Mouse (Mus musculus): ENCODE measurements at regions not wholly inside any gene's neighbourhood (a gene's known extent, or its start where the extent isn't known, plus 50 kb on each side); places are given as distances from the start of the nearest gene placed in this dataset.

DNA sequence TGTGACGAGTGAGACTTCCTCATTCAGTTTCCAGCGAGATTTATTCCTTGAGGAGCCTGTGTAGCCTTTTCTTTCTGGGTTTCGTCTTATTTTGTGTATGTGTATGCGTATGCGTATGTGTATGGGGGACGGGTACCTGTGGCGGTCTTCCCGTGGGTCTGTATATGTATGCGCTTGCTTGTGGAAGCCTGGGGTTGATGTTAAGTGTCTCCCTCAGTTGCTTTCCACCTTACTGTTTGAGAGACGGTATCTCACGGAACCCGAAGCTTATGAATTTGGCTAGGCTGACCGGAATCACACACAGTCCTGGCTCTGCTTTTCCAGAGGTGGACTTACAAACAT is 87.1 kb downstream of the Ankrd50 start:
- DNase-seq (ENCODE audit: low spot score in 2 of 2) = no peak

DNA sequence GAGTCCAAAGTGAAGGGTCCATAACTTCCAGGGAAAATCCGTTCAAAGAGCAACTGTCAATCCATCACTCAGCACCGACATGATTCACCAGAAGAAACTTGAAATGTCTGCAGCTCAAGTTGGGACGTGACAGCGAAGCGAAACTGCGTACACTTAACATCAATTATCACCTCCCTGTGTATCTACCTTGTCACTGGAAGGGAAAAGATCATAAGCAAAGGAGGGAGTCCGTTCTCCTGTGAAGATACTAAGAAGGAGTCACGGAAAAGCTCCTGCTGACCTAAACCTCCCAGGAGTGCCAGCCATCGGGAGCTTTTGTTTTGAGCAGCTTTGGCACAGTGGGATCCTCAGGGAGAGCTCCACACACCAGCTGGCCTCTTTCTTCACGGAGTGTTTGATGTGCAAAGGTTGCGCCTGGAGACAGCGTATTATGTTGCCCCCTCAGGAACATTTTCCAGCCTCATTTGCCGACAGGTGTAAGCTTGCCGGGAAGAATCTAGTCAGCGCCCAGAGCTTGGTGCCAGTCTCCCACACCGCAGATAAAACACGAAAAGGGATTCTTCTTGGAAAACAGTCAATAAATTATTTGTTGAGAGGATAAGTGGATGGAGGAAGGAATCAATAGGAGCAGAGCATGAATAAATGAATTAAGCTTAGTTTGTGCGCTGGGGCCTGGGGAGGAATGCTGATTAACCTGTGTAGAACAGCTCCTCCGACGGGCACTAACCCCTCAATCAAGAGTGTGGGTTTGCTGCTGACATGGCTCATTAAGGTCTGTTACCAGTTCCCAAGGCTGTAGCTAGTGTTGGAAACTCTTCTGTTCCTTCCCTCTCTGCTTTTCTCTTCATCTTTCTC is 87.7 kb downstream of the Ankrd50 start:
- DNase-seq (ENCODE audit: low spot score in 2 of 2) = no peak

DNA sequence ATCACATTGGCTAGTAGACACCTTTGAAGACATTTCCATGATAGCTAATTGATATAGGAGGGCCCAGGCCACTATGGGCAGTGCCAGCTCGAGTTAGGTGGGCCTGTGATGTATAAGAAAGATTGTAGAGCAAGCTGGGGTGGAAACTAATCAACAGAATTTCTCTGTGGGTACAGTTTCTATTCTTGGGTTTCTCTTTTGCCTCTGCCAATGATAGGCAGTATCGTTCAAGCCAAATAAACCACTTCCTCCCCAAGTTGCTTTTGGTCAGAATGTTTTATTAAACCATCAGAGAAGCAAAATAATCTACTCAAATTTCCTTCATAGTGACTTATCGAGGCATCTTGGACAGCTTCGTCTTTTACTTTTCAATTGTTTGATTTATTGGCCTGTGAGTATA is 90.3 kb downstream of the Ankrd50 start:
- DNase-seq (ENCODE audit: low spot score in 2 of 2) = no peak

DNA sequence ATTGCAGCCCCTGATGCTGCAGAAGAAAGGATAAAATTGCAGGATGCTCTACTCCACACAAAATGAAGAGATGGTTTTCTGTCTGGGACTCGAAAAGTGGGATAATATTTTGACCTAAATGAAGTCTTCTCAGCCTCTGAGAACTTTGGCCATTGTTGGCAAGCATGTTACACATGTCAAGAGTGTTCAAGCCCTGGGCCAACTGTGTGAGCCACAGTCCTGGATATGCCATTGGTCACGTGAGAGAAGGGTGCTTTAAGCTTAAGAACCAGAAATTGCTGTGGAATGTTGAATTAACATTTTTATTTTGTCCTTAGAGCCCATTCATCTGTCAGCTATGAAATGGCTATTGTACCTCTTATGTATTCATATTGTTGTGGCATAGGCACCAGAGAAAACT is 95.0 kb downstream of the Ankrd50 start:
- no peak for DNase-seq (ENCODE audit: low spot score in 2 of 2)

DNA sequence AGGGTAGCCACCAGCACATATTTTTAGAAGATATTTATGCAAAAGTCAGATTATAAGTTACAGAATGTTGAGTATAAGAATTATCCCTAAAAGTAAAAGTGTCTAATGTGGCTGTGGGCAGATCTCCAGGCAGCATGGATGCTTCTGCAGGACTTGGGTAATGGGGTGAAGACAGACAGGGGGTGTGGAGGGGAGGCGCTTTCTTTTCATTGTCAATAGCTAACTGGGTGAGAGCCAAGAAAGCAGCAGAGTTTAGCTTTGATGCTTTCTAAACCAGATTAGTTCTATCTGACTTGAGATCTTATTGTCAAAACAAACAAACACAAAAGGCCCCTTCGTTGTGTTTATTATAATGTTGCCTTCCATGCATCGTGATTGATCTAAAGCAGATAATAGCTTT is 95.7 kb downstream of the Ankrd50 start:
- DNase-seq (ENCODE audit: low spot score in 2 of 2) = no peak

GRCm38 (mm10) chr3:38382743-38383142 is 101.9 kb downstream of the Ankrd50 start:
- DNase-seq (ENCODE audit: low spot score in 2 of 2) = no peak

DNA sequence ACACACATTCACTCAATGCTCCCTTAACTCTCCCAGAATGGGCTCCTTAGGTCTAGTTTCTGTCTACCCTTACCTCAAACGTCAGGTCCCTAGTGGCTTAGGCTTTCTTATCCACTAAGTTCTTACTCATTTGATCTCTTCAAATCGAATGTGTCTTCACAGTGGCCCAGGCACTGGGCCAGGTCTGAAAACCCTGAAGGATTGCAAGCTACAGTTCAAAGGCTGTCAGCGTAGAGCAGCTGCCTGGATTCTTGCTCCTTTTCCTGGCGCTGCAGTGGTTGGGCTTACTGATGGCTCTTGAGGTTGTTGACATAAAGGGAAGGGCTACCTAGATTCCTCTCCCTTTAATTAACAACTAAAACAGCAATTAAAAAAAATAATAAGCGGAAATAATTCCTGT is 103.0 kb downstream of the Ankrd50 start:
- DNase-seq (ENCODE audit: low spot score in 2 of 2) = no peak

GRCm38 (mm10) chr3:38373690-38374089 is 111.0 kb downstream of the Ankrd50 start:
- DNase-seq (ENCODE audit: low spot score in 2 of 2) = no peak

GRCm38 (mm10) chr3:38371702-38372101 is 112.9 kb downstream of the Ankrd50 start:
- DNase-seq (ENCODE audit: low spot score in 2 of 2) = no peak

DNA sequence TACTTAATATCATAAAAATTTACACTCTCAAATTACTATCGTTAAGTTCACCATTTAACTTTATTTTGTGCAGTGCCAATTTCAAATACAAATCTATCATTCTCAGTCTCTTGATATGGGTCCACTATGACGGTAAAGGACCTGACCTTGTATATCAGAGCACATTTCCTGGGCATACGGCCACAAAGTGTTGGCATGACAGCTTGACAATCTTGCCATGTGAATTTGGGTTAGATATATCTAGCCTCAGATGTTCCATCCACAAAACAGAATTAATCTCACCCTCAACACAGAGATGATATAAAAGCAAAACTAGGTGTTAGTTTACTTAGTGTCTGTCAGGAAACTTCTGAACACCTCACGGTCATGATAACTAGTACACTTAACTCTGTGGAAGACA is 120.8 kb downstream of the Ankrd50 start:
- DNase-seq (ENCODE audit: low spot score in 2 of 2) = no peak

DNA sequence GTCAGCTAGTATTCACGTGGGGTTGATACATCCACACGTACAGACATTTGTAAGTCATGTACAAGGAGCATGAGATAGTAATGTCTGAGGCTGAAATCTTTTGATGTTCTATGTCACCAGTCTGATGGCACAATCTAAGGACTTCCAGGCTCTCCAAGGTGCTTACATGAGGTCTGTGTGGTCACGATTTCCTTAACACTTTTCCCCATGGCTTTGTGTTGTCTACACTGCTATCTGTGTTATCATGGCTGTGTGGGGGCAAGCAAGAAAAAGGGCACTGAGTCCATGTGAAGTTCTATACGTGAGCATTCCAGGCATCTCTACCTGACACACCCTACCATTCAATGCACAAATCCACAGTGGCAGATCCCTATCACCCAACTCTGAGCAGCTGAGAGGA is 123.2 kb downstream of the Ankrd50 start:
- no peak for DNase-seq (ENCODE audit: low spot score in 2 of 2)

DNA sequence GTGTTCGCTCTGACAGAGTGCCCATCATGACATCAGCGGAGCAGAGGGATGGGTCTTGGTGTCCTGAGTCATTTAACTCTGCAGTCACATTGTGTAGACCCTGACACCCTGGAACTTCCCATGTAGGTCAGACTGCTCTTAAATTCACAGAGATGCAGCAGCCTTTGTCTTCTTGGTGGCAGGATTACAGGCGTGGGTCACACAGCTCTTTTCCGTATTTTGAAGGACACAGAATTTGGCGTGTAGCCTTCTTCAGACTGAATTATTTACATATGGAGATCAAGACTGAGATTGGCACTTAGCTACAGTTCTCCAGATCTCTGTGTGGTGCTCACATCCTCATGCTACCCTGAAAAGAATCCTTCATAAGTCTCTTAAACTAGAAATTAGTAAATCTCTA is 123.7 kb downstream of the Ankrd50 start:
- DNase-seq (ENCODE audit: low spot score in 2 of 2) = no peak

- no peak for DNase-seq (ENCODE audit: low spot score in 2 of 2)
Measured at GRCm38 (mm10) chr3:38360421-38360921, 124.2 kb downstream of the Ankrd50 start.

- DNase-seq (ENCODE audit: low spot score in 2 of 2) = no peak
Measured at GRCm38 (mm10) chr3:38357905-38358491, 126.6 kb downstream of the Ankrd50 start.

DNA sequence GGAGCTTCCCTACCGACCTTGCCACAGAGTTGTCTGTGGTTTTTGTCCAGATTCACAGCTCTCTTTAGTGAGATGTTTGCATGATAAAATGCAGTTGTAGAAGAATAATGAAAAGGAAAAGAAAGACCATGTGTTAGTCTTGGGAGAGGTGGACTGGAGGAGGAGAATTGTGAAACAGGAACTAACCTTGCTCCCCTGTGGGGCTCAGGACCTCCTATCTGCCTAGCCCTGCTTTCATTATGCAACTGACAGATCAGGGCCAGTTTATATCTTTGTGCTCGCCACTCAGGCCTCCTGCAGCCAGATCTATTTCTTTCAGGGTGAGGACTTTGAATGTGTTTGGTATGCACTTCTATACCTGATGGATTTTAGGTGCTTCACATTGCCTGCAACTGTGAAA is 140.4 kb downstream of the Ankrd50 start:
- no peak for DNase-seq (ENCODE audit: low spot score in 2 of 2)

DNA sequence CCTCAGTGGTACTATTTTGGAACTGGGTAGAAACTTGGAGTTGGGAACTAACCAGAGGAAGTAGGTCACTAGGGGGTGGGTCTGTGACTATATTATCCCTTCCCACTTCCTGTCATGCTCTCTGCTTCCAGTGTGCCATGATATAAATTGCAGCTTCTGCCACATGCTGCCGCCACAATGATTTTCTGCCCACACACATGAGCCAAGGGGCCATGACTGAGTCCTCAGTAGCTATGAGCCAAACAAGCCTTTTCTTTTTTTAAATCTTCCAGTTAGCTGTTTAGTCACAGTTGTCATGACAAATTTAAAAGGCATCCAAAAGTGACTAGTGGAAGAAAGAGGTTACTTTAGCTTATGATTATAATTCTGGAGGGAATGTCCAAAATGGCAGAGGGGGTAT is 143.0 kb downstream of the Ankrd50 start:
- no peak for DNase-seq (ENCODE audit: low spot score in 2 of 2)

DNA sequence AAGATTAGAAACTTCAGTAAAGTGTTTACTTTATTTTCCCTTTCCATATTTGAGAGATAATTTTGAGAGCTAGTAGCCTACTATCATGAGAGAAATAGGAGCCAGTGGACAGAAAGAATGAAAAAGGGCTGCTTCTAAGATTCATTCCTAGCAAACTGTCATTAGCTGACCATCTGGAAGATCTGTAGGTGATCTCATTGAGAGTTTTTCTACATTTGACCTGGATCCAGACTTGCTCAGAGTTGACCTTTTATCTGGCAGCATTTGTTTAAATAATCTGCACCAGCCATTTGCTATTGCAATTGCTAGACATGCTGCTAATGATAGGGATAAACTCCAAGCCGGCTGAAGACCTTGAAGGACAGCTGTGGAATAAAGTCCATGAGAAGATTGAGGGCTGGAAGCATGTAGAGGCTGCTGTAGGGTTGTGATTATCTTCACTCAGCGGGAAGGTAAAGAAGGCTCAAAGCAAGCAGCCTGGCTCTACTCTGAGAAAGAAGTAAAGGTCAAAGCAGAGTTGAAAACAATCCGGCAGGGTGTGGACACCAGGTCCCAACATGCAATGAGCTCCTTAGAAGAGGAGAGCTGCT is 151.2 kb downstream of the Ankrd50 start:
- DNase-seq (ENCODE audit: low spot score in 2 of 2) = no peak

DNA sequence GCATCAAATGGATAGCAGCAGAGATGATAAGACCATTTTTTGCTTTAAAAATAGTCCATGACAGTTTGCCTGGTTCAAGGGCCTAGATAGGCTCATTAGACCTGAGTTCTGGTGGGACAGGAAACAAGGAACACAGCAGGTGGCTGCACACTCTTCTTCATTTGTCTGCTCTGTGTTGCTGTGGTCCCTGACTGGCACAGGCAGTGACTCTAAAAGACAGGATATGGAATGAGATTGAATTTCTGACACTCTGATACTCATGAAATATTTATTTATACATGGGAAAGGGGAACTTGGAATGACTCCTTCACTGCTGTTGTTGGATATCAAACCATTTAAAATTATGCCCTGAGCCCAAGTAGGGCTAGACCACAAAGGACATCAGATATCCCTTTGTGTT is 153.5 kb downstream of the Ankrd50 start:
- DNase-seq (ENCODE audit: low spot score in 2 of 2) = no peak

GRCm38 (mm10) chr3:38327286-38327685 is 157.4 kb downstream of the Ankrd50 start:
- peak in 1 of 2 experiments; percentile 27 for DNase-seq (ENCODE audit: low spot score in 2 of 2)

DNA sequence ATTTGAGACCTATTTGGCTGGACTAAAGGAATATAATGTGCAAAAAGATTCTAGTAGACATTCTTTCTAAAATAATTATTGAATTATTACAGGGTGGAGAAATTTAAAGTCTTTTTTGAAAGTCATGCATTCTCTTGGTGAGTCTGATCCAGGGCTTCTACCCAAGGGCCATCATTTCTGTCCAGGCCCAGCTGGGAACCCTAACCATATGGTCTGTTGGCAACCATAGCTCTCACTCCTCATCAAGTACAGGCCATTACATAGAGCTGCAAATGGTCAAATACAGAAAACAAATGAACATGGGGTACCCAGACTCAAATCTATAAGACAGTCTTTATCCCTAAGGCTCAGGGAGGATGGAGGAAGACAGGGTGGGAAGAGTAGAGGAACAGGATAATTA is 158.4 kb downstream of the Ankrd50 start:
- no peak for DNase-seq (ENCODE audit: low spot score in 2 of 2)

GRCm38 (mm10) chr3:38324663-38325062 is 160.0 kb downstream of the Ankrd50 start:
- DNase-seq (ENCODE audit: low spot score in 2 of 2) = no peak

DNA sequence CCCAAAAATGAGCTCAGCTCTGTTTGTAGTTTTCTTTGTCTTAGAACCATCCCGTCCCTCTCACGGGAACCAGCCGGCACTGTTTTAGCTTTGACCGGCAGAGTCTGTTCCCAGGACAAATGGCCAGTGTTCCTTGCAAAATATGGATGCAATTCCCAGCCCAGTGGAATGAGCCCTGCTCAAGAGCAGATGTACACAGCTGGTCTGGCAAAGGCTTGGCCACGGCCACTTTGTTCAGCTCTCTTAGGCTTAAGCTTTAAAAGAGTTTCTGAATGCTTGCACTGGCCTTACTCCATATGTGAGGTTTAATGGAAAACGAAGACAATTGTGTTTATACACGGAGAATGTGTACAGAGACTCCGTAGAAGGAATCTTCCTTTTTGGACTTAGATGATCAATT is 162.2 kb downstream of the Ankrd50 start:
- DNase-seq (ENCODE audit: low spot score in 2 of 2) = no peak

DNA sequence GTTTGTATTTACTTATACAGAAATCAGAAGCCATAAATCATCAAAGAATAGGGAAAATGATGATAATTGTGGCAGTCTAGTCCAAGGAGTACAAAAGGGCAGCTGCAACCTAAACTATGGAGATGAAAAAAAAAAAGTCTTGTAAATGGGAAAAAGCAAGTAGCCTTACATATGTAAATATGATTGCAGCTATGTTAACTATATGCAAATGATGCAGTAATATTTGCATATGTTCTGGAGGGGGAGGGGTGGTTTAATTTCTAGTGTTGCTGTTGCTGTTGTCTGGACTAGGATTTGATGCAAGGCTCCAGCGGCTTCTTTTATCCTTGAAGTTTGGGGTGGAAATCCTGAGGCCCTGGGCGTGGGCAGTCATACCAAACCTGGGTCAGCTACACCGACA is 163.0 kb downstream of the Ankrd50 start:
- DNase-seq (ENCODE audit: low spot score in 2 of 2) = no peak
